Comparison of ENCODE assay signal across 8 mouse cellular contexts in genomic region chr2:174917146-174917905, GRCm38 (mm10).
DNase-seq lines count a peak whose midpoint lies in the region; ATAC-seq and TF ChIP-seq lines count a peak whose summit lies in the region.
"Had no signal": no experiment of that assay in that cellular context is flagged by ENCODE, and none has a peak within 500 bp of the region (broad histone marks: within the 10 kb centered on the region; RNA-seq: fewer than 3 reads in every experiment).

No protein-coding gene starts in this region.

- TF ChIP-seq CTCF in lung, embryonic 14.5 days (IDR thresholded peaks at IDR 0.05; ENCODE audit: low read depth) = no peak
- no peak for TF ChIP-seq CTCF in lung, postnatal 0 days (IDR thresholded peaks at IDR 0.05)
- no peak for TF ChIP-seq CTCF in hindbrain, postnatal 0 days (IDR thresholded peaks at IDR 0.05; ENCODE audit: low read depth)

- H3K4me3 ChIP-seq in lung, embryonic 14.5 days (ENCODE audit: low read depth, low read length) = no peak overlapping the region
- no peak overlapping the region for H3K4me3 ChIP-seq in lung, postnatal 0 days (ENCODE audit: low read depth, low read length)
- H3K4me3 ChIP-seq in embryonic facial prominence, embryonic 13.5 days = peak overlapping the region; percentile 10; the same call in 1 of the 2 replicates
- H3K4me3 ChIP-seq in hindbrain, postnatal 0 days (ENCODE audit: low read length) = peak overlapping the region; percentile 23

- 16% methylated on average over 10 of the region's 10 CpGs for WGBS in lung, embryonic 14.5 days
- WGBS in lung, postnatal 0 days = 17% methylated on average over 10 of the region's 10 CpGs
- WGBS in embryonic facial prominence, embryonic 13.5 days = 26% methylated on average over 10 of the region's 10 CpGs
- WGBS in hindbrain, postnatal 0 days = 9% methylated on average over 10 of the region's 10 CpGs

- no peaks in the 10 kb centered on the region for H3K4me1 ChIP-seq in lung, embryonic 14.5 days (ENCODE audit: insufficient read depth)
- no peaks in the 10 kb centered on the region for H3K4me1 ChIP-seq in lung, postnatal 0 days (ENCODE audit: insufficient read depth, low read depth, low read length)
- H3K4me1 ChIP-seq in embryonic facial prominence, embryonic 13.5 days = peaks cover 5% of the 10 kb centered on the region; the same call in 1 of the 2 replicates
- H3K4me1 ChIP-seq in hindbrain, postnatal 0 days (ENCODE audit: insufficient read depth, low read length) = peaks cover 9% of the 10 kb centered on the region

- intact Hi-C loops in gastrocnemius, postnatal 14 days (cut with DNase I; ENCODE audit: low total_unique reads) = no loop called here

- H3K4me2 ChIP-seq in lung, embryonic 14.5 days = peak overlapping the region; percentile 43
- no peak overlapping the region for H3K4me2 ChIP-seq in lung, postnatal 0 days (replicated peaks; ENCODE audit: low read depth, low read length)
- peak overlapping the region; percentile 37 for H3K4me2 ChIP-seq in embryonic facial prominence, embryonic 13.5 days
- H3K4me2 ChIP-seq in hindbrain, postnatal 0 days (ENCODE audit: low read depth, low read length) = peak overlapping the region; percentile 46

- TF ChIP-seq EP300 in lung, postnatal 0 days (IDR thresholded peaks at IDR 0.05) = no peak

- H3K27me3 ChIP-seq in lung, embryonic 14.5 days (ENCODE audit: insufficient read depth, low read length) = no peaks in the 10 kb centered on the region
- no peaks in the 10 kb centered on the region for H3K27me3 ChIP-seq in lung, postnatal 0 days (replicated peaks; ENCODE audit: insufficient read depth, low read length)
- H3K27me3 ChIP-seq in embryonic facial prominence, embryonic 13.5 days = no peaks in the 10 kb centered on the region
- H3K27me3 ChIP-seq in hindbrain, postnatal 0 days (ENCODE audit: insufficient read depth, low read length) = no peaks in the 10 kb centered on the region

- DNase-seq in lung, embryonic 14.5 days = peak; percentile 70
- DNase-seq in lung, postnatal 0 days (ENCODE audit: low spot score) = no peak
- DNase-seq in hindbrain, postnatal 0 days (ENCODE audit: low spot score) = peak; percentile 91
- DNase-seq in retina, postnatal 1 day = peak; percentile 93
- no peak for DNase-seq in left cerebral cortex, adult 18-20 months (ENCODE audit: low spot score in 2 of 2)
- no peak for DNase-seq in gastrocnemius, postnatal 14 days
- DNase-seq: kidney, postnatal 36 days had no signal

- no peak overlapping the region for H3K9ac ChIP-seq in lung, embryonic 14.5 days
- no peak overlapping the region for H3K9ac ChIP-seq in lung, postnatal 0 days (replicated peaks; ENCODE audit: low read depth)
- 0 out of 2 replicates have a peak overlapping the region, but pooled peaks have one; percentile 33 for H3K9ac ChIP-seq in embryonic facial prominence, embryonic 13.5 days
- no peak overlapping the region for H3K9ac ChIP-seq in hindbrain, postnatal 0 days (replicated peaks; ENCODE audit: low read length)

- no peak overlapping the region for H3K27ac ChIP-seq in lung, embryonic 14.5 days (ENCODE audit: low read depth)
- no peak overlapping the region for H3K27ac ChIP-seq in lung, postnatal 0 days (ENCODE audit: low read length)
- H3K27ac ChIP-seq in embryonic facial prominence, embryonic 13.5 days = peak overlapping the region; percentile 45; the same call in 1 of the 2 replicates
- H3K27ac ChIP-seq in hindbrain, postnatal 0 days = peak overlapping the region; percentile 75

- H3K9me3 ChIP-seq in lung, embryonic 14.5 days (ENCODE audit: low read depth, low read length) = no peaks in the 10 kb centered on the region
- no peaks in the 10 kb centered on the region for H3K9me3 ChIP-seq in lung, postnatal 0 days (ENCODE audit: low read length)
- H3K9me3 ChIP-seq in embryonic facial prominence, embryonic 13.5 days = no peaks in the 10 kb centered on the region
- no peaks in the 10 kb centered on the region for H3K9me3 ChIP-seq in hindbrain, postnatal 0 days (ENCODE audit: low read length)

- peak; percentile 85 for ATAC-seq in lung, embryonic 14.5 days (ENCODE audit: insufficient read depth)
- ATAC-seq in lung, postnatal 0 days = no peak; the same call in 1 of the 2 replicates
- peak; percentile 73; the same call in 1 of the 2 replicates for ATAC-seq in embryonic facial prominence, embryonic 13.5 days (ENCODE audit: insufficient number of reproducible peaks, insufficient read depth, low FRiP score, low TSS enrichment, low read depth)
- ATAC-seq in hindbrain, postnatal 0 days = peak; percentile 92

- no peaks in the 10 kb centered on the region for H3K36me3 ChIP-seq in lung, embryonic 14.5 days (ENCODE audit: insufficient read depth)
- no peaks in the 10 kb centered on the region for H3K36me3 ChIP-seq in lung, postnatal 0 days (ENCODE audit: insufficient read depth, low read length)
- H3K36me3 ChIP-seq in embryonic facial prominence, embryonic 13.5 days = no peaks in the 10 kb centered on the region
- no peaks in the 10 kb centered on the region for H3K36me3 ChIP-seq in hindbrain, postnatal 0 days (ENCODE audit: insufficient read depth, low read length)

Comparison
In these comparisons a context has a peak if more than half of its experiments do, and no peak if none do; other contexts are left out.
1. DNase-seq: peak in lung, embryonic 14.5 days (single experiment), hindbrain, postnatal 0 days (single experiment) and retina, postnatal 1 day (single experiment); none in lung, postnatal 0 days (single experiment), left cerebral cortex, adult 18-20 months (0 of 2) and gastrocnemius, postnatal 14 days (single experiment).
2. H3K27ac ChIP-seq: peak in embryonic facial prominence, embryonic 13.5 days (single experiment) and hindbrain, postnatal 0 days (single experiment); none in lung, embryonic 14.5 days (single experiment) and lung, postnatal 0 days (single experiment).
3. H3K4me3 ChIP-seq: peak in embryonic facial prominence, embryonic 13.5 days (single experiment) and hindbrain, postnatal 0 days (single experiment); none in lung, embryonic 14.5 days (single experiment) and lung, postnatal 0 days (single experiment).